Comparison of ENCODE assay signal across 9 mouse cellular contexts in genomic region chr10:70109974-70110373, GRCm38 (mm10). TPM values are rescaled to one million over a fixed set of nuclear protein-coding genes. Genes with fewer than 3 reads are reported as not detected.
DNase-seq lines count a peak whose midpoint lies in the region; ATAC-seq and TF ChIP-seq lines count a peak whose summit lies in the region.
"Had no signal": no experiment of that assay in that cellular context is flagged by ENCODE, and none has a peak within 500 bp of the region (broad histone marks: within the 10 kb centered on the region; RNA-seq: fewer than 3 reads in every experiment).

No protein-coding gene starts in this region.

- TF ChIP-seq EP300 in stomach, postnatal 0 days (optimal IDR thresholded peaks at IDR 0.05) = no peak

- TF ChIP-seq CTCF in testis, adult 2 months (IDR thresholded peaks at IDR 0.05; ENCODE audit: control insufficient read depth, insufficient read depth, insufficient replicate concordance, low read depth, low read length) = no peak
- TF ChIP-seq CTCF in stomach, postnatal 0 days (IDR thresholded peaks at IDR 0.05; ENCODE audit: low read depth) = no peak

- no peak overlapping the region for H3K4me3 ChIP-seq in heart, embryonic 11.5 days (ENCODE audit: low read depth, low read length)
- H3K4me3 ChIP-seq in testis, adult 2 months (ENCODE audit: control insufficient read depth, low read depth, low read length) = peak overlapping the region; percentile 85
- no peak overlapping the region for H3K4me3 ChIP-seq in stomach, postnatal 0 days (ENCODE audit: low read depth, low read length)
- H3K4me3 ChIP-seq: embryonic facial prominence, embryonic 15.5 days had no signal

- no peak overlapping the region for H3K9ac ChIP-seq in heart, embryonic 11.5 days (ENCODE audit: low read depth, low read length)
- H3K9ac ChIP-seq in stomach, postnatal 0 days (ENCODE audit: low read length) = no peak overlapping the region
- H3K9ac ChIP-seq: embryonic facial prominence, embryonic 15.5 days had no signal

- peak; percentile 74; the same call in 1 of the 2 replicates for ATAC-seq in heart, embryonic 11.5 days (replicated peaks; ENCODE audit: insufficient number of reproducible peaks, low FRiP score, low TSS enrichment)
- ATAC-seq in stomach, postnatal 0 days (ENCODE audit: low FRiP score, low TSS enrichment) = peak; percentile 96
- ATAC-seq in megakaryocyte, adult 5-6 weeks (ENCODE audit: poor library complexity, severe bottlenecking) = no peak

- DNase-seq in heart, adult 18-20 months = no peak
- DNase-seq in testis, postnatal 10 days (ENCODE audit: low spot score) = no peak
- DNase-seq in kidney, postnatal 4 days = peak; percentile 66 to 72
- peak; percentile 91 for DNase-seq in stomach, postnatal 0 days (ENCODE audit: low spot score)
- no peak for DNase-seq in layer of hippocampus, adult 8-10 months (ENCODE audit: low spot score in 2 of 2)

- H3K4me2 ChIP-seq in heart, embryonic 11.5 days = no peak overlapping the region
- H3K4me2 ChIP-seq in stomach, postnatal 0 days (replicated peaks; ENCODE audit: low read depth) = peak overlapping the region; percentile 34; the same call in 1 of the 2 replicates
- H3K4me2 ChIP-seq: embryonic facial prominence, embryonic 15.5 days had no signal

- H3K36me3 ChIP-seq in heart, embryonic 11.5 days (ENCODE audit: control insufficient read depth, insufficient read depth, low read length) = no peaks in the 10 kb centered on the region
- H3K36me3 ChIP-seq in testis, adult 2 months (ENCODE audit: control insufficient read depth, insufficient read depth, low read length) = no peaks in the 10 kb centered on the region
- no peaks in the 10 kb centered on the region for H3K36me3 ChIP-seq in stomach, postnatal 0 days (ENCODE audit: control insufficient read depth, insufficient read depth, low read length)

- peaks cover 52% of the 10 kb centered on the region for H3K4me1 ChIP-seq in heart, embryonic 11.5 days (ENCODE audit: control insufficient read depth, insufficient read depth, low read length)
- H3K4me1 ChIP-seq in testis, adult 2 months (ENCODE audit: control insufficient read depth, insufficient read depth, low read length) = no peaks in the 10 kb centered on the region; the same call in 1 of the 2 replicates
- H3K4me1 ChIP-seq in stomach, postnatal 0 days (replicated peaks; ENCODE audit: control insufficient read depth, insufficient read depth) = no peaks in the 10 kb centered on the region; the same call in 1 of the 2 replicates

- no peaks in the 10 kb centered on the region for H3K9me3 ChIP-seq in heart, embryonic 11.5 days (replicated peaks; ENCODE audit: control insufficient read depth, low read length)
- no peaks in the 10 kb centered on the region for H3K9me3 ChIP-seq in stomach, postnatal 0 days (ENCODE audit: control insufficient read depth, low read length)
- H3K9me3 ChIP-seq: embryonic facial prominence, embryonic 15.5 days had no signal

- TF ChIP-seq POLR2A in testis, adult 2 months (IDR thresholded peaks at IDR 0.05; ENCODE audit: control insufficient read depth, low read depth, low read length) = no peak

- H3K27me3 ChIP-seq in heart, embryonic 11.5 days (ENCODE audit: control insufficient read depth, insufficient read depth, low read length) = no peaks in the 10 kb centered on the region
- no peaks in the 10 kb centered on the region for H3K27me3 ChIP-seq in testis, adult 2 months (ENCODE audit: control insufficient read depth, insufficient read depth, low read length)
- no peaks in the 10 kb centered on the region for H3K27me3 ChIP-seq in stomach, postnatal 0 days (ENCODE audit: control insufficient read depth, insufficient read depth, low read length)
- H3K27me3 ChIP-seq: embryonic facial prominence, embryonic 15.5 days had no signal

- 0 out of 2 replicates have a peak overlapping the region, but pooled peaks have one; percentile 31 for H3K27ac ChIP-seq in heart, embryonic 11.5 days (ENCODE audit: low read depth, low read length)
- peak overlapping the region; percentile 30 for H3K27ac ChIP-seq in testis, adult 2 months (ENCODE audit: control insufficient read depth, insufficient read depth, low read depth, low read length)
- H3K27ac ChIP-seq in stomach, postnatal 0 days (replicated peaks) = peak overlapping the region; percentile 56
- H3K27ac ChIP-seq: embryonic facial prominence, embryonic 15.5 days had no signal

- WGBS in heart, embryonic 11.5 days (ENCODE audit: insufficient replicate concordance) = 59% methylated on average over 5 of the region's 5 CpGs
- 31% methylated on average over 5 of the region's 5 CpGs for WGBS in stomach, postnatal 0 days

RNA-seq across cellular contexts. Expression of gene Ccdc6, which starts 13.1 kb away (rescaled TPM):
- polyA plus RNA-seq in heart, embryonic 11.5 days (2014; fragmentation: Nextera tagmentation; extraction: Ambion mirVana) = 18.5 and 23.0 TPM in 2 replicates
- total RNA-seq in heart, adult 18-20 months (2021) = 10 to 100 TPM; 27.9 to 28.6 TPM
- 63.9 and 73.0 TPM in 2 replicates for polyA plus RNA-seq in testis, adult 2 months (2012; rRNA removed)
- polyA plus RNA-seq in stomach, postnatal 0 days (2015; fragmentation: Nextera tagmentation; extraction: Ambion mirVana) = 9.4 and 10.0 TPM in 2 replicates
- total RNA-seq in layer of hippocampus, adult 8-10 months (2022) = 10 to 100 TPM; 56.7 to 70.6 (median 66.3) TPM
- 11.9 and 15.7 TPM in 2 replicates for total RNA-seq in megakaryocyte, adult 5-6 weeks (2015)
- 10.3 and 13.2 TPM in 2 replicates for total RNA-seq in megakaryocyte, adult 5-6 weeks (2017)

Comparison
In these comparisons a context has a peak if more than half of its experiments do, and no peak if none do; other contexts are left out.
1. DNase-seq: peak in kidney, postnatal 4 days (2 of 2) and stomach, postnatal 0 days (single experiment); none in heart, adult 18-20 months (0 of 2), testis, postnatal 10 days (single experiment) and layer of hippocampus, adult 8-10 months (0 of 2).
2. Peak in every context shown above with its lines, with median percentiles within 50 percentile points of each other: H3K27ac ChIP-seq.